Mouse (Mus musculus): Measurements from ENCODE around the gene Pgf. TPM values are rescaled to one million over a fixed set of nuclear protein-coding genes. Genes with fewer than 3 reads are reported as not detected.
"Not testable (repeated sequence)": the region's sequence is repeated elsewhere in the genome, so short reads cannot be mapped to it uniquely, and the experiment has no call there.

The Pgf gene
- polyA plus RNA-seq, 1 experiment from 2014 or later, result 7.9 TPM

DNA sequence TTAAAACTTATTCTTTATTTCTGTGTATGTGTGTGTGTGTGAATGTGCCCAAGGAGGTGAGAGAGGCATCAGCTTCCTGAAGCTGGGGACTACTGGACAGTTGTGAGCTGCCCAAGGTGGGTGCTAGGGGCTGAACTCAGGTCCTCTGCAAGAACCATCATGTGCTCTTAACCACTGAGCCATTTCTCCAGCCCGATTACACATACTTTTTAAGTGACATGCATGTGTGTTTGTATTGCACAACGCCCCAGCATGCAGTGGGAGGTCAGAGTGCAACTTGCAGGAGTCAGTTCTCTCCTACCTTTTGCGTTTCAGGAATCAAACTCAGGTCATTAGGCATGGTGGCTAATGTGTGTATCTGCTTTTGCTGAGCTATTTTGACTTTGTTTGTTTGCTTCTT is 24.6 kb downstream of the Pgf start:
- H3K4me1 ChIP-seq (ENCODE audit: control insufficient read depth, insufficient read depth, low read length), result 0 out of 2 replicates have a peak, but pooled peaks cover 2% of the 10 kb centered on the region
- WGBS, result 83% methylated on average over 3 of the region's 3 CpGs
- no peak overlapping the region for H3K4me2 ChIP-seq (ENCODE audit: low read depth, low read length)
- no peak overlapping the region for H3K27ac ChIP-seq (ENCODE audit: low read depth, low read length)
- H3K4me3 ChIP-seq (ENCODE audit: low read depth, low read length), result no peak overlapping the region
- H3K27me3 ChIP-seq (ENCODE audit: control insufficient read depth, insufficient read depth, low read length), result no peaks in the 10 kb centered on the region
- H3K9me3 ChIP-seq (ENCODE audit: control insufficient read depth, low read length), result no peaks in the 10 kb centered on the region
- no peaks in the 10 kb centered on the region for H3K36me3 ChIP-seq (ENCODE audit: control insufficient read depth, insufficient read depth, low read length)
- ATAC-seq (ENCODE audit: low read depth), result no peak
- no peak overlapping the region for H3K9ac ChIP-seq (replicated peaks; ENCODE audit: low read depth, low read length)

DNA sequence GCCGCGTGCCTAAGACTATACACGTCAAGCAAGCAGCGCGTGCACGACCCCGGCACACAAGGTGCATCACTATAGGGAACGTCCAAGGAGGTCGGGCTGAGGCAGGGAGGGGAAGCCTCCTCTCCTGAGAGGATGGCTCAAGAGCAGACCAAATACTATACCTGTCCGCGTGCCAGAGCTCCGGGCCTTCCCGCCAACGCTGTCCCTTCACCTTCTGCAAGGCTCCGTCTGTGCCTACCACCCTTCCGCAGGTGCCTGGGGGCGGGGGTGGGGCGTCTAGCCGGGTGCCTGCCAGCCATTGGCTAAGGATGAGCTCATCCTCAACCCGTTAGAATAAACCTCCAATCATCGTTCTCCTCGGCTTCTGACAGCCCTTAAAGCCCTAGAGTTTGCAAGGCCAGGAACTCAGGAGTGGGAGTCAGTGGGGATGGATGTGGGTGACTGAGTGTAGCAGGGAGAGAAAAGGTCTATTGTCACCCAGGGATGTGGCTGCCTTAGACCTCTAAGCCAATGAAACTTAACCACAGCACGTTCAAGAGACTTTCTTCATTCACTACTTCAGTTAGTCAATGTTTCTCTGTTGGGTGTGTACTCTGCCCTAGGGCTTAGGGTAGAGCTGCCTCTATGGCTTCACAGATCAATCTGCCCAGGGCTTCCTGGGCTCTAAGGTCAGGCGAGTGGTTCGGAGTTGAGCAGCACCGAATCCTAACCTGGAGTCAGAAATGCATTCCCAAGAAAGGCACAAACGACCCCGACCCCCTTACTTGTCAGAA is 26.4 kb downstream of the Pgf start, which contains the start of gene Rps6kl1:
TSS of gene Rps6kl1 (minus strand) at position 263 of the 773 bp plus-strand sequence.
- ATAC-seq (ENCODE audit: low read depth), result peak; percentile 98
- no peaks in the 10 kb centered on the region for H3K36me3 ChIP-seq (ENCODE audit: control insufficient read depth, insufficient read depth, low read length)
- no peaks in the 10 kb centered on the region for H3K9me3 ChIP-seq (ENCODE audit: control insufficient read depth, low read length)
- WGBS, result 16% methylated on average over 28 of the region's 28 CpGs
- H3K27ac ChIP-seq (ENCODE audit: low read depth, low read length), result peak within 1 kb of the TSS; percentile 48
- 0 out of 2 replicates have a peak, but pooled peaks cover 2% of the 10 kb centered on the region for H3K4me1 ChIP-seq (ENCODE audit: control insufficient read depth, insufficient read depth, low read length)
- H3K27me3 ChIP-seq (ENCODE audit: control insufficient read depth, insufficient read depth, low read length), result no peaks in the 10 kb centered on the region
- H3K4me3 ChIP-seq (ENCODE audit: low read depth, low read length), result peak within 1 kb of the TSS; percentile 49
- H3K9ac ChIP-seq (replicated peaks; ENCODE audit: low read depth, low read length), result peak within 1 kb of the TSS; percentile 77
- H3K4me2 ChIP-seq (ENCODE audit: low read depth, low read length), result peak within 1 kb of the TSS; percentile 59

DNA sequence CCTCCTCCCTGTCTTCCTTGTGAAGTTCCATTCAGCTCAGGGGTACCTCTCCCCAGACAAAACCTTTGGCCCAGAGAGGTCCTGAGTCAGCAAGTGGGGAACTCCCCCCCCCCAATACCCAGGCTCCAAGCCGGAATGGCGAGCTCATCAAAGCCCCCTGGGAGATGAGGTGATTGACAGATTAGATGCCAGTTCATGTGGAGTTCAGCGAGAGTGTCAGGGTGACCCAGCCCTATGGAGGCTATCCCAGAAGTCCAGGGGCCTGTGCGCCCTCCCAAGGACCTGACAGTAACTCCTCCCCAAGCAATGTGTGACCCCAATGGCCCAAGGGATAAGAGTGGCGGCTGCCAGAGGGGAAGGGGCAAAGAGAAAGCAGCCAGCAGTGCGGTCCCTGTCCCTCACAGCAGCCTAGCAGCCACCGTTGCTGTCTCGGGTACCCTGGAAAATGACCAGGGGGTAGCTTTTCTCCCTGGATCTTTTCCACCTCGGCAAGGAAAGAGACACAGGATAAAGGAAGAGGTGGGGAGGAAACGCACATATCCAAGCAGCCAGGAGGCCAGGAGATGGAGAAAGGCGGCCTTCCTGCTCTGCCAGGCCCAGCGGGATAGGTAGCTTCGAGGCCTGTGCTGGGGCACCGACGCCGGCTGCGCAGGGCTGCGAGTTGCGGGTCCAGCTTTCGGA is 27.1 kb downstream of the Pgf start:
- Histone ChIP-seq H3K27ac (ENCODE audit: low read depth, low read length) (peak overlapping the region; percentile 48), H3K9me3 (ENCODE audit: control insufficient read depth, low read length) (no peaks in the 10 kb centered on the region), H3K9ac (replicated peaks; ENCODE audit: low read depth, low read length) (peak overlapping the region; percentile 77), H3K36me3 (ENCODE audit: control insufficient read depth, insufficient read depth, low read length) (no peaks in the 10 kb centered on the region), H3K4me3 (ENCODE audit: low read depth, low read length) (peak overlapping the region; percentile 49), H3K4me2 (ENCODE audit: low read depth, low read length) (peak overlapping the region; percentile 59), H3K27me3 (ENCODE audit: control insufficient read depth, insufficient read depth, low read length) (no peaks in the 10 kb centered on the region), H3K4me1 (ENCODE audit: control insufficient read depth, insufficient read depth, low read length) (0 out of 2 replicates have a peak, but pooled peaks cover 2% of the 10 kb centered on the region)
- 7% methylated on average over 20 of the region's 20 CpGs for WGBS
- no peak for ATAC-seq (ENCODE audit: low read depth)

DNA sequence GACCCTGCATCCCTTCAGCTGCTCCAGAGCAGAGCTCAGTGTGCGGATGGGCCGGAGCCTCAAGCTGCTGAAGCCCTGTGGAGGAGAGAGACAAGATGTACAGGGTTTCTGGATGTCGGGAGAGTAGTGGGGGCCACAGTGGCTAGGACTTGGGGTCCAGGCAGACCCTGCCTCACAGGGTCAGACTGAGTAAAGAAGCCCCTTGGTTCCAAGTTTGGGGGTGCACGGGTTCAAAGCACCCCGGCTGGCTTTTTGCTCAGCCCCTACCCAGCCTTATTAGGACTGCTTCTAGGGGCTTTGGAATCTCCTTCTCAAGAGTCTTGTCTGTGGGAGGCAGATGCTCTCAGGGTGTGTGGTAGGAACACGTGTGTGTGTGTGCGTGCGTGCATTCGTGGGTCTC is 30.7 kb downstream of the Pgf start:
- H3K4me3 ChIP-seq (ENCODE audit: low read depth, low read length), result no peak overlapping the region
- H3K36me3 ChIP-seq (ENCODE audit: control insufficient read depth, insufficient read depth, low read length), result peaks cover 5% of the 10 kb centered on the region
- 85% methylated on average over 9 of the region's 9 CpGs for WGBS
- H3K9me3 ChIP-seq (ENCODE audit: control insufficient read depth, low read length), result no peaks in the 10 kb centered on the region
- H3K9ac ChIP-seq (replicated peaks; ENCODE audit: low read depth, low read length), result no peak overlapping the region
- ATAC-seq (ENCODE audit: low read depth), result no peak
- H3K27me3 ChIP-seq (ENCODE audit: control insufficient read depth, insufficient read depth, low read length), result no peaks in the 10 kb centered on the region
- 0 out of 2 replicates have a peak, but pooled peaks cover 2% of the 10 kb centered on the region for H3K4me1 ChIP-seq (ENCODE audit: control insufficient read depth, insufficient read depth, low read length)
- no peak overlapping the region for H3K27ac ChIP-seq (ENCODE audit: low read depth, low read length)
- H3K4me2 ChIP-seq (ENCODE audit: low read depth, low read length), result no peak overlapping the region

DNA sequence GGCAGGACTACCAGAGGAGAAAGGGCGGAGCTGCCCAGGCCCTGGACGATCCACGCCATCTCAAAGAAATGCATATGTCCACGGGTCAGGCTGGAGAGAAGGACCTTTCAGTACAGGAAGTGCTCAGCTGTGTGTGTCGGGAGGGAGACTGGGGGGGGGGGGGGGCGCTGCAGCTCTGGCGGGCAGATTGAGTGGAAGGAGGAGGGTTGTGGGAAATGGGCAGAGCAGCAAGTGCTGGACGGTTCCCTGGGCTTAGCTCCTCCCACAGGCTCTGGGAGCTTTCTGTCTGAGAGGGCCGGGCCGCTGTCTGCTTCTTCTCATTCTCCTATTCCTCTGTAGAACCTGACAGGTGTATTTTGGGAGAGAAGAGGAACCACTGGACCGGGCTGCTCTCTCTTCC is 31.2 kb downstream of the Pgf start:
- Histone ChIP-seq H3K27ac (ENCODE audit: low read depth, low read length) (no peak overlapping the region), H3K9ac (replicated peaks; ENCODE audit: low read depth, low read length) (no peak overlapping the region)
- whole genome bisulfite sequencing, result 38% methylated on average over 9 of the region's 11 CpGs

DNA sequence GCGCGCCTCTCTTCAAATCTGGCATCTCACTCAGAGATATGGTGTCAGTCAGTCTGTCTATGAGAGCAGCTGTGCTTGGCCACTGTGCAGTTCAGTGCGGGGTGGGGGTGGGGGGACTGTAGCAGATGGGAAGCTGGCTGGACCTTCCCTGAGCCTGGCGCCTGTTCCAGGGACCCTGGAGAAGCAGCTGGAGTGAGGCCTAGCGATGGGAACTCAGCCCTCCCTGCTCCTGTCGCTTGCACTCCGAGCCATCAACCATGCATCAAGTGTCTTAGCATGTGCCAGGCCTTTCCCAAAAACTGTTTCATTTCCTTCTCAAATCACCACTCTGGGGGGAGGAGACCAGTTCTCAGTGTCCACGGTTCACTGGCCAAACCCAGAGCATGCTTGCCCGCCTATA is 32.0 kb downstream of the Pgf start:
- ATAC-seq (ENCODE audit: low read depth), result no peak
- H3K9me3 ChIP-seq (ENCODE audit: control insufficient read depth, low read length), result no peaks in the 10 kb centered on the region
- 0 out of 2 replicates have a peak, but pooled peaks cover 2% of the 10 kb centered on the region for H3K4me1 ChIP-seq (ENCODE audit: control insufficient read depth, insufficient read depth, low read length)
- H3K27ac ChIP-seq (ENCODE audit: low read depth, low read length), result no peak overlapping the region
- no peak overlapping the region for H3K9ac ChIP-seq (replicated peaks; ENCODE audit: low read depth, low read length)
- 63% methylated on average over 9 of the region's 9 CpGs for WGBS
- H3K4me2 ChIP-seq (ENCODE audit: low read depth, low read length), result no peak overlapping the region
- no peak overlapping the region for H3K4me3 ChIP-seq (ENCODE audit: low read depth, low read length)
- no peaks in the 10 kb centered on the region for H3K27me3 ChIP-seq (ENCODE audit: control insufficient read depth, insufficient read depth, low read length)
- peaks cover 5% of the 10 kb centered on the region for H3K36me3 ChIP-seq (ENCODE audit: control insufficient read depth, insufficient read depth, low read length)

More for the DNA sequence above, 31.2 kb downstream of the Pgf start:
- Histone ChIP-seq H3K27me3 (ENCODE audit: control insufficient read depth, insufficient read depth, low read length) (no peaks in the 10 kb centered on the region), H3K4me2 (ENCODE audit: low read depth, low read length) (no peak overlapping the region), H3K36me3 (ENCODE audit: control insufficient read depth, insufficient read depth, low read length) (peaks cover 5% of the 10 kb centered on the region), H3K4me1 (ENCODE audit: control insufficient read depth, insufficient read depth, low read length) (0 out of 2 replicates have a peak, but pooled peaks cover 2% of the 10 kb centered on the region), H3K4me3 (ENCODE audit: low read depth, low read length) (no peak overlapping the region), H3K9me3 (ENCODE audit: control insufficient read depth, low read length) (no peaks in the 10 kb centered on the region)
- ATAC-seq (ENCODE audit: low read depth), result no peak

DNA sequence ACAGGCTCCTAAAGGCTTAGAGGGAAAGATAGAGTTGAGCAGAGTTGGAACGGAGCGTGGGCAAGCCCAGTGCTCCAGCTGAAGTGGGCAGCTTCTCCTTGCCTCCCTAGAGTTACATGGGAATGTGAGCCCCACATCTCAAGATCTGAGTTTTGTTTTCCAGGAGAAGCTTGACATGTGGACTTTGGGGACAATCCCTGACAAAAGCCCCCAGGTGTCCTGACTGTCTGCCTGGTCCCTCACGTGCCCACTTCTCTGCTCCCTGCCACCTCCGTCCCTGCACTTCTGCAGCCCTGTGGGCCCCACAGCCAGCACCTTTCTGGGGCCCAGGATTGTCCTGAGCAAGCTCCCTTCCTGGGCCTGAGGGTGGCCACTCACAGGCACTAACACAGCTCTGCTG is 32.8 kb downstream of the Pgf start:
- no peak overlapping the region for H3K4me3 ChIP-seq (ENCODE audit: low read depth, low read length)
- H3K4me2 ChIP-seq (ENCODE audit: low read depth, low read length), result no peak overlapping the region
- no peaks in the 10 kb centered on the region for H3K27me3 ChIP-seq (ENCODE audit: control insufficient read depth, insufficient read depth, low read length)
- H3K27ac ChIP-seq (ENCODE audit: low read depth, low read length), result no peak overlapping the region
- no peak overlapping the region for H3K9ac ChIP-seq (replicated peaks; ENCODE audit: low read depth, low read length)
- no peak for ATAC-seq (ENCODE audit: low read depth)
- H3K9me3 ChIP-seq (ENCODE audit: control insufficient read depth, low read length), result no peaks in the 10 kb centered on the region
- peaks cover 5% of the 10 kb centered on the region for H3K36me3 ChIP-seq (ENCODE audit: control insufficient read depth, insufficient read depth, low read length)
- H3K4me1 ChIP-seq (ENCODE audit: control insufficient read depth, insufficient read depth, low read length), result 0 out of 2 replicates have a peak, but pooled peaks cover 2% of the 10 kb centered on the region
- WGBS, result 93% methylated on average over 4 of the region's 4 CpGs

DNA sequence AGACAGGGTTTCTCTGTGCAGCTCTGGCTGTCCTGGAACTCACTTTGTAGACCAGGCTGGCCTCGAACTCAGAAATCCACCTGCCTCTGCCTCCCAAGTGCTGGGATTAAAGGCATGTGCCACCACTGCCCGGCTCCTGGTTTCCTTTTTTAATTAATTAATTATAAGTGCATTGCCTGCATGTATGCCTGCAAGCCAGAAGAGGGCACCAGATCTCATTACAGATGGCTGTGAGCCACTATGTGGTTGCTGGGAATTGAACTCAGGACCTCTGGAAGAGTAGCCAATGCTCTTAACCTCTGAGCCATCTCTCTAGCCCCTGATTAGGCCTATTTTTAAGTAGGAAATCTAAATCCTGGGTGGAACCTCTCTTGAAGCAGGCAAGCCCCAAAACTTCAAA is 33.3 kb downstream of the Pgf start:
- H3K9ac ChIP-seq (replicated peaks; ENCODE audit: low read depth, low read length); H3K36me3 ChIP-seq (ENCODE audit: control insufficient read depth, insufficient read depth, low read length); H3K4me1 ChIP-seq (ENCODE audit: control insufficient read depth, insufficient read depth, low read length); H3K27ac ChIP-seq (ENCODE audit: low read depth, low read length); H3K27me3 ChIP-seq (ENCODE audit: control insufficient read depth, insufficient read depth, low read length); ATAC-seq (ENCODE audit: low read depth); H3K9me3 ChIP-seq (ENCODE audit: control insufficient read depth, low read length); H3K4me2 ChIP-seq (ENCODE audit: low read depth, low read length); H3K4me3 ChIP-seq (ENCODE audit: low read depth, low read length): not testable (repeated sequence)
- WGBS, result 69% methylated on average over 2 of the region's 2 CpGs

DNA sequence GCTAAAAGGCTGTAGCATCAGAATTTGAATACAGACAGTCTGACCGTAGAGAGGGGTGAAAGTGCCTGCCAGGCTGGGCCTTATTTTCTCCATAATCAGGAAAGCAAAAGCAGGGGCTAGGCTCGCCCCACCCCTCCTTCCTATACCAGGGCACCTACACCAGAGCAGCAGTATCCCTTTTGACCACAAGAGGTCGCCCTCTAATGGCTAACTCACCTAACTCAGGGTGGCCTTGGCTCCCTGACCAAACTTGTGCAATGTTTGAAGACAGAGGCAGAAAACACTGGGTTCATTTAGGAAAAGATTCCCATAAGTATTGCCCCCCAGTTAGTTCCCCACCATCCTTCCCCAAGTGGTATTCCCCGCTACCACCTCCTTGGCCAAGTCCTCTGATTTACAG is 34.8 kb downstream of the Pgf start:
- H3K9ac ChIP-seq (replicated peaks; ENCODE audit: low read depth, low read length), result no peak overlapping the region
- H3K27me3 ChIP-seq (ENCODE audit: control insufficient read depth, insufficient read depth, low read length), result no peaks in the 10 kb centered on the region
- peak; percentile 60; the same call in 1 of the 2 replicates for ATAC-seq (ENCODE audit: low read depth)
- H3K4me1 ChIP-seq (ENCODE audit: control insufficient read depth, insufficient read depth, low read length), result no peaks in the 10 kb centered on the region
- H3K27ac ChIP-seq (ENCODE audit: low read depth, low read length), result no peak overlapping the region
- WGBS, result 10% methylated on average over 4 of the region's 4 CpGs
- H3K9me3 ChIP-seq (ENCODE audit: control insufficient read depth, low read length), result no peaks in the 10 kb centered on the region
- H3K4me3 ChIP-seq (ENCODE audit: low read depth, low read length), result no peak overlapping the region
- peaks cover 8% of the 10 kb centered on the region for H3K36me3 ChIP-seq (ENCODE audit: control insufficient read depth, insufficient read depth, low read length)
- H3K4me2 ChIP-seq (ENCODE audit: low read depth, low read length), result no peak overlapping the region
